Mouse (Mus musculus) liver, embryonic 11.5 days (tissue): Measurements from ENCODE around the gene Scnn1g. TPM values are rescaled to one million over a fixed set of nuclear protein-coding genes. Genes with fewer than 3 reads are reported as not detected.

Experiments used
- ATAC-seq: fragments of 200-750 bp; cut with Nextera tagmentation; replicated peaks from 2 replicates; pipeline ENCODE4 v1.8.0; 2017; ENCODE audit warnings: moderate number of reproducible peaks, mild to moderate bottlenecking, moderate TSS enrichment, moderate library complexity; ENCODE audit not compliant: low FRiP score
- DNase-seq: peaks from one replicate; pipeline ENCODE4 v3.0.0-alpha.2; 2017; ENCODE audit warnings: low spot score
- H3K27ac ChIP-seq: fragments of 300-500 bp; sonication (generic); 2 replicates; pipeline ENCODE4 v1.5.1; 2014; ENCODE audit warnings: mild to moderate bottlenecking, low read depth, low read length, control low read depth
- H3K27me3 ChIP-seq: fragments of 300-500 bp; sonication (generic); replicated peaks from 2 replicates; pipeline ENCODE4 v1.6.1; 2014; ENCODE audit warnings: low read length, mixed read lengths; ENCODE audit not compliant: control insufficient read depth, insufficient read depth
- H3K36me3 ChIP-seq: fragments of 300-500 bp; sonication (generic); 2 replicates; pipeline ENCODE4 v1.6.1; 2014; ENCODE audit warnings: mild to moderate bottlenecking, low read length, moderate library complexity, mixed read lengths; ENCODE audit not compliant: control insufficient read depth, insufficient read depth
- H3K4me1 ChIP-seq: fragments of 300-500 bp; sonication (generic); replicated peaks from 2 replicates; pipeline ENCODE4 v1.6.1; 2014; ENCODE audit warnings: low read length, mixed read lengths; ENCODE audit not compliant: control insufficient read depth, insufficient read depth
- H3K4me2 ChIP-seq: fragments of 300-500 bp; sonication (generic); 2 replicates; pipeline ENCODE4 v1.6.1; 2014; ENCODE audit warnings: mild to moderate bottlenecking, control low read depth, moderate library complexity
- H3K4me3 ChIP-seq: fragments of 300-500 bp; sonication (generic); 2 replicates; pipeline ENCODE4 v1.5.1; 2014; ENCODE audit warnings: low read depth, low read length, control low read depth
- H3K9ac ChIP-seq: fragments of 300-500 bp; sonication (generic); 2 replicates; pipeline ENCODE4 v1.6.1; 2014; ENCODE audit warnings: low read depth, low read length, control low read depth
- H3K9me3 ChIP-seq: fragments of 300-500 bp; sonication (generic); 2 replicates; pipeline ENCODE4 v1.6.1; 2016; ENCODE audit warnings: low read length, inconsistent platforms, mixed read lengths; ENCODE audit not compliant: control insufficient read depth
- WGBS: fragments of 180-500 bp; shearing (Covaris S2); extraction: QIAGEN DNeasy Blood & Tissue Kit; methylation state at CpG from one replicate; pipeline ENCODE4 v1.1.7; 2014; 5-methylcytosine and 5-hydroxymethylcytosine counted together
- polyA plus RNA-seq: library from polyadenylated mRNA; unstranded; fragments of >200 nt; fragmentation: Nextera tagmentation; extraction: Ambion mirVana; gene quantifications from 2 replicates; pipeline ENCODE4 v1.2.1, GENCODE M21; 2014

Scnn1g gene
- polyA plus RNA-seq, 1 experiment from 2014 or later, result not detected

GRCm38 (mm10) chr7:121797781-121798180 is 63.5 kb downstream of the Scnn1g start:
- Histone ChIP-seq H3K27me3 (no peaks in the 10 kb centered on the region), H3K36me3 (no peaks in the 10 kb centered on the region), H3K27ac (no peak overlapping the region), H3K4me3 (no peak overlapping the region), H3K9ac (no peak overlapping the region), H3K4me1 (no peaks in the 10 kb centered on the region), H3K4me2 (no peak overlapping the region), H3K9me3 (no peaks in the 10 kb centered on the region)
- DNase-seq (no peak), ATAC-seq (no peak)
- WGBS, result 70% methylated on average over 9 of the region's 9 CpGs

- H3K4me3 ChIP-seq, result no peak overlapping the region
- DNase-seq, result no peak
- ATAC-seq, result no peak
These were observed 68.2 kb downstream of the Scnn1g start for GRCm38 (mm10) chr7:121802471-121802870.

GRCm38 (mm10) chr7:121803011-121803410 is 68.7 kb downstream of the Scnn1g start:
- no peak overlapping the region for H3K27ac ChIP-seq
- no peak overlapping the region for H3K9ac ChIP-seq
- WGBS, result 73% methylated on average over 4 of the region's 4 CpGs
- no peak for ATAC-seq
- H3K4me1 ChIP-seq, result no peaks in the 10 kb centered on the region
- no peak for DNase-seq
- H3K4me2 ChIP-seq, result no peak overlapping the region
- no peaks in the 10 kb centered on the region for H3K9me3 ChIP-seq
- no peaks in the 10 kb centered on the region for H3K36me3 ChIP-seq
- no peaks in the 10 kb centered on the region for H3K27me3 ChIP-seq
- H3K4me3 ChIP-seq, result no peak overlapping the region

More at GRCm38 (mm10) chr7:121802471-121802870, 68.2 kb downstream of the Scnn1g start:
- no peaks in the 10 kb centered on the region for H3K4me1 ChIP-seq
- no peak overlapping the region for H3K4me2 ChIP-seq
- WGBS, result 59% methylated on average over 2 of the region's 2 CpGs
- H3K9ac ChIP-seq, result no peak overlapping the region
- H3K9me3 ChIP-seq, result no peaks in the 10 kb centered on the region
- no peaks in the 10 kb centered on the region for H3K36me3 ChIP-seq
- H3K27ac ChIP-seq, result no peak overlapping the region
- H3K27me3 ChIP-seq, result no peaks in the 10 kb centered on the region

- Histone ChIP-seq H3K9me3 (no peaks in the 10 kb centered on the region), H3K27ac (no peak overlapping the region), H3K27me3 (no peaks in the 10 kb centered on the region), H3K4me2 (no peak overlapping the region), H3K36me3 (no peaks in the 10 kb centered on the region), H3K9ac (no peak overlapping the region), H3K4me1 (no peaks in the 10 kb centered on the region), H3K4me3 (no peak overlapping the region)
- WGBS, result 75% methylated on average over 3 of the region's 3 CpGs
- DNase-seq, result no peak
- ATAC-seq, result no peak
These were observed 71.7 kb downstream of the Scnn1g start for GRCm38 (mm10) chr7:121805811-121806496.

DNA sequence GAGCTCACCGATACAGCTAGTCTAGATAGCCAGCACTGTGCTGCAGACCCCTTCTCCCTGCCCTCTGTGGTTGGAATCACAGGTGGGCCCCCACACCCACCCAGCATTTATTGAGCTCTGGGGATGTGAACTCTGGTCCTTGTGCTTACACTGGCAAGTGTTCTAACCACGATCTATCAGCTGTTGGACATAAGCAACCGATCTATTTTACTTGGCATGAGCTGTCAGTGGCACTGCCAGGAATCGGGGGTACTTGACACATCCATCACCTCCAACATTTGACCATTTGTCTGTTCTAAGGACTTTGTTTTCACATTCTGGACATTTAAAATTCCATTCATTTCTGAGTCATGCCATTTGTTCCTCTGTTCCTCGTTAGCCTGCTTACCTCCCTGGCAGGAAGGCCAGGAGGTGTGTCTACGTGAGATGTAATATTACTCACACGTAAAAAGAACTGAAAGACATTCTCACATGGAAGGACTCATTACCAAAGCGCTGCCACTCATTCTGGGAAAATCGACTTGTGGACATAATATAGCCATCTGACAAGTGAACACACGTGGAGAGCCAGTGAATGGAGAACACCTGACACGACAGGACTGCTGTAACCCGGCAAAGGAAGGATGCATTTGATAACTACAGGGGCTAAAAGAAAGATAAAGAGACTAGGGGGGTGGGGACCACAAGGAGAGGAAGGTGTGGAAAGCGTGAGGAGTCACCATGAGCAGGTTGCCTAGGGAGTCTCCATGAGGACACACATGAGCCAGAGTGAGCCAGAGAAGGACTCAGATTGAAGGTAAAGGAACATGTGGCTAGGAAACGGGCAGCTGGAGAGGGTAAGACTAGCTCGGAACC is 73.7 kb downstream of the Scnn1g start:
- DNase-seq, result no peak
- Histone ChIP-seq H3K4me2 (no peak overlapping the region), H3K9me3 (no peaks in the 10 kb centered on the region), H3K4me1 (no peaks in the 10 kb centered on the region), H3K4me3 (no peak overlapping the region), H3K27ac (no peak overlapping the region), H3K9ac (no peak overlapping the region), H3K36me3 (no peaks in the 10 kb centered on the region), H3K27me3 (no peaks in the 10 kb centered on the region)
- ATAC-seq, result no peak
- 71% methylated on average over 15 of the region's 15 CpGs for WGBS

Other genes starting within 250 kb of the Scnn1g start
- gene Usp31, start 27.2 kb upstream of the Scnn1g start, polyA plus RNA-seq, result 2.9 and 3.5 TPM in 2 replicates
- gene Scnn1b, start 130.6 kb downstream of the Scnn1g start, polyA plus RNA-seq, result 0.08 TPM in 1 of 2 replicates, not detected in the other
- gene Cog7, start 247.2 kb downstream of the Scnn1g start, polyA plus RNA-seq, result 20.7 and 21.6 TPM in 2 replicates